Mouse (Mus musculus) limb, embryonic 10.5 days (tissue): ENCODE results near the gene Lsm4. TPM values are rescaled to one million over a fixed set of nuclear protein-coding genes. Genes with fewer than 3 reads are reported as not detected.

Experiments used
- DNase-seq: peaks from one replicate; pipeline ENCODE4 v3.0.0-alpha.2; 2017; ENCODE audit warnings: low spot score
- H3K27ac ChIP-seq: fragments of 300-500 bp; sonication (generic); 2 replicates; pipeline ENCODE4 v1.5.1; 2016; ENCODE audit warnings: mild to moderate bottlenecking
- H3K27me3 ChIP-seq: fragments of 300-500 bp; sonication (generic); 2 replicates; pipeline ENCODE4 v1.6.1; 2016; ENCODE audit warnings: low read depth, mild to moderate bottlenecking; ENCODE audit not compliant: poor library complexity, severe bottlenecking
- H3K36me3 ChIP-seq: fragments of 300-500 bp; sonication (generic); 2 replicates; pipeline ENCODE4 v1.6.1; 2016; ENCODE audit warnings: mild to moderate bottlenecking, moderate library complexity
- H3K4me1 ChIP-seq: fragments of 300-500 bp; sonication (generic); 2 replicates; pipeline ENCODE4 v1.6.1; 2016
- H3K4me3 ChIP-seq: fragments of 300-500 bp; sonication (generic); 2 replicates; pipeline ENCODE4 v1.5.1; 2016; ENCODE audit warnings: mild to moderate bottlenecking, moderate library complexity
- H3K9me3 ChIP-seq: fragments of 300-500 bp; sonication (generic); replicated peaks from 2 replicates; pipeline ENCODE4 v1.6.1; 2016; ENCODE audit warnings: mild to moderate bottlenecking
- WGBS: fragments of 180-500 bp; shearing (Covaris S2); methylation state at CpG from one replicate; pipeline ENCODE4 v1.1.7; 2016; 5-methylcytosine and 5-hydroxymethylcytosine counted together
- polyA plus RNA-seq: library from polyadenylated mRNA; unstranded; fragments of >200 nt; fragmentation: Nextera tagmentation; extraction: Ambion mirVana; gene quantifications from 2 replicates; pipeline ENCODE4 v1.2.1, GENCODE M21; 2016

Lsm4 gene
- polyA plus RNA-seq, 1 experiment from 2014 or later = 405 TPM

- H3K4me1 ChIP-seq = peaks cover 51% of the 10 kb centered on the region
- no peaks in the 10 kb centered on the region for H3K27me3 ChIP-seq
- H3K9me3 ChIP-seq = no peaks in the 10 kb centered on the region
- peaks cover 52% of the 10 kb centered on the region for H3K36me3 ChIP-seq
- WGBS = 40% methylated on average over 2 of the region's 2 CpGs
- H3K4me3 ChIP-seq = no peak overlapping the region
- peak overlapping the region; percentile 76 for H3K27ac ChIP-seq
- no peak for DNase-seq
Measured at GRCm38 (mm10) chr8:70655469-70655868, 17.6 kb upstream of the Lsm4 start.

GRCm38 (mm10) chr8:70656193-70656790, 16.8 kb upstream of the Lsm4 start:
- H3K4me3 ChIP-seq = no peak overlapping the region
- no peak for DNase-seq
- peaks cover 44% of the 10 kb centered on the region for H3K36me3 ChIP-seq

GRCm38 (mm10) chr8:70657214-70657613, 15.8 kb upstream of the Lsm4 start:
- Histone ChIP-seq H3K36me3 (peaks cover 36% of the 10 kb centered on the region), H3K4me1 (peaks cover 52% of the 10 kb centered on the region), H3K4me3 (no peak overlapping the region), H3K27ac (peak overlapping the region; percentile 36; the same call in 1 of the 2 replicates), H3K27me3 (no peaks in the 10 kb centered on the region), H3K9me3 (no peaks in the 10 kb centered on the region)
- no peak for DNase-seq
- WGBS = 91% methylated on average over 3 of the region's 3 CpGs

More at GRCm38 (mm10) chr8:70656193-70656790, 16.8 kb upstream of the Lsm4 start:
- Histone ChIP-seq H3K27me3 (no peaks in the 10 kb centered on the region), H3K9me3 (no peaks in the 10 kb centered on the region), H3K4me1 (peaks cover 53% of the 10 kb centered on the region), H3K27ac (peak overlapping the region; percentile 76)
- WGBS = 80% methylated on average over 13 of the region's 13 CpGs

GRCm38 (mm10) chr8:70657739-70658138, 15.3 kb upstream of the Lsm4 start:
- H3K4me3 ChIP-seq = no peak overlapping the region
- H3K36me3 ChIP-seq = peaks cover 33% of the 10 kb centered on the region
- H3K9me3 ChIP-seq = no peaks in the 10 kb centered on the region
- peak overlapping the region; percentile 36; the same call in 1 of the 2 replicates for H3K27ac ChIP-seq
- WGBS = 93% methylated on average over 2 of the region's 2 CpGs
- H3K4me1 ChIP-seq = peaks cover 49% of the 10 kb centered on the region
- no peak for DNase-seq
- H3K27me3 ChIP-seq = no peaks in the 10 kb centered on the region

- under 1% methylated on average over 31 of the region's 31 CpGs for WGBS
- peaks cover 49% of the 10 kb centered on the region for H3K4me1 ChIP-seq
- peak overlapping the region; percentile 88 for H3K27ac ChIP-seq
- H3K36me3 ChIP-seq = peaks cover 32% of the 10 kb centered on the region
- H3K27me3 ChIP-seq = no peaks in the 10 kb centered on the region
- peak overlapping the region; percentile 74 for H3K4me3 ChIP-seq
- H3K9me3 ChIP-seq = no peaks in the 10 kb centered on the region
- no peak for DNase-seq
Measured at GRCm38 (mm10) chr8:70658897-70659603, 14.0 kb upstream of the Lsm4 start.

GRCm38 (mm10) chr8:70659604-70660272, 13.3 kb upstream of the Lsm4 start:
- Histone ChIP-seq H3K4me3 (peak overlapping the region; percentile 74), H3K36me3 (peaks cover 27% of the 10 kb centered on the region), H3K27me3 (no peaks in the 10 kb centered on the region), H3K27ac (peak overlapping the region; percentile 88), H3K9me3 (no peaks in the 10 kb centered on the region), H3K4me1 (peaks cover 49% of the 10 kb centered on the region)
- WGBS = under 1% methylated on average over 44 of the region's 44 CpGs
- peak; percentile 100 for DNase-seq

- Histone ChIP-seq H3K36me3 (peaks cover 22% of the 10 kb centered on the region), H3K9me3 (no peaks in the 10 kb centered on the region), H3K27ac (peak within 1 kb of the TSS; percentile 88), H3K4me1 (peaks cover 47% of the 10 kb centered on the region), H3K4me3 (peak within 1 kb of the TSS; percentile 74), H3K27me3 (no peaks in the 10 kb centered on the region)
- DNase-seq = peak; percentile 71
- WGBS = 2% methylated on average over 14 of the region's 14 CpGs
Measured at GRCm38 (mm10) chr8:70660273-70660725, 12.7 kb upstream of the Lsm4 start, which contains the start of gene Pgpep1. Pgpep1 (minus strand) TSS chr8:70660388.

- peaks cover 18% of the 10 kb centered on the region for H3K4me1 ChIP-seq
- no peak for DNase-seq
- H3K27me3 ChIP-seq = no peaks in the 10 kb centered on the region
- H3K9me3 ChIP-seq = no peaks in the 10 kb centered on the region
- WGBS = 82% methylated on average over 4 of the region's 4 CpGs
- no peaks in the 10 kb centered on the region for H3K36me3 ChIP-seq
- H3K27ac ChIP-seq = no peak overlapping the region
- H3K4me3 ChIP-seq = no peak overlapping the region
Measured at GRCm38 (mm10) chr8:70663691-70664090, 9.4 kb upstream of the Lsm4 start.

- Histone ChIP-seq H3K36me3 (no peaks in the 10 kb centered on the region), H3K4me3 (no peak overlapping the region), H3K4me1 (peaks cover 9% of the 10 kb centered on the region), H3K27ac (no peak overlapping the region), H3K9me3 (no peaks in the 10 kb centered on the region), H3K27me3 (no peaks in the 10 kb centered on the region)
- 81% methylated on average over 3 of the region's 3 CpGs for WGBS
- no peak for DNase-seq
Measured at GRCm38 (mm10) chr8:70664631-70665030, 8.4 kb upstream of the Lsm4 start.

GRCm38 (mm10) chr8:70665599-70665998, 7.4 kb upstream of the Lsm4 start:
- Histone ChIP-seq H3K36me3 (no peaks in the 10 kb centered on the region), H3K27me3 (no peaks in the 10 kb centered on the region), H3K9me3 (no peaks in the 10 kb centered on the region), H3K4me3 (no peak overlapping the region), H3K27ac (no peak overlapping the region), H3K4me1 (peaks cover under 1% of the 10 kb centered on the region)
- DNase-seq = no peak
- WGBS = 71% methylated on average over 2 of the region's 2 CpGs

GRCm38 (mm10) chr8:70667071-70667470, 6.0 kb upstream of the Lsm4 start:
- H3K4me1 ChIP-seq = peaks cover 8% of the 10 kb centered on the region; the same call in 1 of the 2 replicates
- no peak for DNase-seq
- no peak overlapping the region for H3K4me3 ChIP-seq
- H3K9me3 ChIP-seq = no peaks in the 10 kb centered on the region
- H3K36me3 ChIP-seq = no peaks in the 10 kb centered on the region
- no peak overlapping the region for H3K27ac ChIP-seq
- no peaks in the 10 kb centered on the region for H3K27me3 ChIP-seq
- 78% methylated on average over 5 of the region's 5 CpGs for WGBS

GRCm38 (mm10) chr8:70671615-70672324, 1.3 kb upstream of the Lsm4 start:
- H3K27me3 ChIP-seq = no peaks in the 10 kb centered on the region
- H3K36me3 ChIP-seq = peaks cover 11% of the 10 kb centered on the region
- no peak overlapping the region for H3K4me3 ChIP-seq
- peak overlapping the region; percentile 97; the same call in 1 of the 2 replicates for H3K27ac ChIP-seq
- no peaks in the 10 kb centered on the region for H3K9me3 ChIP-seq
- DNase-seq = no peak
- WGBS = 66% methylated on average over 10 of the region's 10 CpGs
- peaks cover 35% of the 10 kb centered on the region for H3K4me1 ChIP-seq
